Mouse (Mus musculus): ENCODE measurements around the gene Ccdc149. TPM values are rescaled to one million over a fixed set of nuclear protein-coding genes. Genes with fewer than 3 reads are reported as not detected.

Gene Ccdc149
- polyA plus RNA-seq, 1 experiment from 2014 or later = 3.4 TPM

DNA sequence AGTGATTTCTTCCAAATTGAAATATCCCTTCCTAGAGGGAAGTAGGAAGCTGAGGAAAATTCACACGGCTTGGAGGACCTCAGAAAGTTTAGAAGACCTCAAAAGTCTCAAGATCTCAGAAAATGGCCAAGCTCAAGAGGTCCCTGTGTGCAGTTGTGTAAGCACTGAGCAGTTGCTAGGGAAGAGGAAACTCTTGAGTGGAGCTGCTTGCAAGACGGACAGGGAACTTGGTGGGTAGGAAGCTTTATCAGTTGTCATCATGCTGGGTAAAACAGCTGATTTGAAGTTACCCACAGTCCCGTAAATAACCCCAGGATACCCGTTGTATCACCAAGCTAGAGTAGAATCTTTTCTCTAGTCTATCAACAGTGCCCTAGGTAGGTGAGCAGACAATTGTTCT is 12.0 kb downstream of the Ccdc149 start:
- H3K4me1 ChIP-seq (ENCODE audit: insufficient read depth, low read depth, low read length) = no peaks in the 10 kb centered on the region
- H3K27ac ChIP-seq (ENCODE audit: low read length) = no peak overlapping the region
- H3K36me3 ChIP-seq (ENCODE audit: insufficient read depth, low read length) = no peaks in the 10 kb centered on the region
- H3K4me2 ChIP-seq (replicated peaks; ENCODE audit: low read depth, low read length) = no peak overlapping the region
- no peak for ATAC-seq
- H3K9ac ChIP-seq (replicated peaks; ENCODE audit: low read depth) = no peak overlapping the region
- H3K27me3 ChIP-seq (replicated peaks; ENCODE audit: insufficient read depth, low read length) = no peaks in the 10 kb centered on the region
- H3K4me3 ChIP-seq (ENCODE audit: low read depth, low read length) = no peak overlapping the region
- no peaks in the 10 kb centered on the region for H3K9me3 ChIP-seq (ENCODE audit: low read length)
- 73% methylated on average over 4 of the region's 4 CpGs for WGBS
- TF ChIP-seq CTCF (IDR thresholded peaks at IDR 0.05) (no peak), EP300 (IDR thresholded peaks at IDR 0.05) (no peak)
- no peak for DNase-seq (ENCODE audit: low spot score)

DNA sequence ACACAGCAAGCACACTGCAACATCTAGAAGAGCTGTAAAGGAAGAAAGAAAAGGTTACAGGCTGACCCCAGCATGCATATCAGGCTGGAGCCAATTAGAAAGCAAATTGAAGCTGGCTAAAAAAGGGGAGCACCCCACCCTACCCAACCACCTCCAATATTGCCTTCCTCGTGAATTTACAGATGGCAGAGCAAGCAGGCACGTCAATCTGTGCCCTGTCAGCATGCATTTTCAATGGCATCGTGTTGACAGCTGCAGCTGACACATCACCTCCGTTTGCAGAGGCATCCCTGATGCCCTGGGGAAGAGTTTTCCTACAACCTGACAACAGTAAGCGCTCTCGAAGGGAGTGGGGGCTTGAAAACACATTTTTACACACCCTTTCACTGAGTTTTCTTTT is 14.2 kb downstream of the Ccdc149 start:
- ATAC-seq = no peak

DNA sequence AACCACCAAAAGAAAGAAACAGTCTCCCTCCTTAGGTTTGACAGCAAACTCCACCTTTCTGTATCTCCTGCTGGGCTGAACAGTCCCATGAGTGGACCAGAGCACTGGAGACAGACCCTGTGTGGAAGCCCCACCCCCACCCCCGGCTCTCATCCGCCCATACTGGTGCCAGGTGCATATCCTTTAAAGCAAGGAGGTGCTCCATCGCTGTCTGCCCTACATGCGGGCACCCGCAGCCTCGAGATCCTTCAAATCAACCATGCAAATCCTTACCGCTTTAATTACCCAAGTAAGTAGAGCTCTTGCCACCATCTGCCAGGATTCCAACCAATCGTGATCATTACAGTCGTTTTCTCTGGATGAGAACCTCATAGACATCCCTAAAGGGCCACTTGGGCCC is 20.5 kb downstream of the Ccdc149 start:
- Histone ChIP-seq H3K4me1 (ENCODE audit: insufficient read depth, low read depth, low read length) (no peaks in the 10 kb centered on the region), H3K9ac (replicated peaks; ENCODE audit: low read depth) (no peak overlapping the region), H3K4me3 (ENCODE audit: low read depth, low read length) (no peak overlapping the region), H3K36me3 (ENCODE audit: insufficient read depth, low read length) (no peaks in the 10 kb centered on the region), H3K4me2 (replicated peaks; ENCODE audit: low read depth, low read length) (no peak overlapping the region), H3K27me3 (replicated peaks; ENCODE audit: insufficient read depth, low read length) (no peaks in the 10 kb centered on the region), H3K9me3 (ENCODE audit: low read length) (no peaks in the 10 kb centered on the region), H3K27ac (ENCODE audit: low read length) (no peak overlapping the region)
- no peak for DNase-seq (ENCODE audit: low spot score)
- ATAC-seq = no peak
- TF ChIP-seq EP300 (IDR thresholded peaks at IDR 0.05) (no peak), CTCF (IDR thresholded peaks at IDR 0.05) (no peak)
- WGBS = 83% methylated on average over 9 of the region's 9 CpGs

More for the DNA sequence above, 14.2 kb downstream of the Ccdc149 start:
- TF ChIP-seq EP300 (IDR thresholded peaks at IDR 0.05) (no peak), CTCF (IDR thresholded peaks at IDR 0.05) (no peak)
- Histone ChIP-seq H3K36me3 (ENCODE audit: insufficient read depth, low read length) (no peaks in the 10 kb centered on the region), H3K4me1 (ENCODE audit: insufficient read depth, low read depth, low read length) (no peaks in the 10 kb centered on the region), H3K9me3 (ENCODE audit: low read length) (no peaks in the 10 kb centered on the region), H3K4me2 (replicated peaks; ENCODE audit: low read depth, low read length) (no peak overlapping the region), H3K27ac (ENCODE audit: low read length) (no peak overlapping the region), H3K9ac (replicated peaks; ENCODE audit: low read depth) (no peak overlapping the region), H3K4me3 (ENCODE audit: low read depth, low read length) (no peak overlapping the region), H3K27me3 (replicated peaks; ENCODE audit: insufficient read depth, low read length) (no peaks in the 10 kb centered on the region)
- DNase-seq (ENCODE audit: low spot score) = no peak
- 57% methylated on average over 6 of the region's 6 CpGs for WGBS

DNA sequence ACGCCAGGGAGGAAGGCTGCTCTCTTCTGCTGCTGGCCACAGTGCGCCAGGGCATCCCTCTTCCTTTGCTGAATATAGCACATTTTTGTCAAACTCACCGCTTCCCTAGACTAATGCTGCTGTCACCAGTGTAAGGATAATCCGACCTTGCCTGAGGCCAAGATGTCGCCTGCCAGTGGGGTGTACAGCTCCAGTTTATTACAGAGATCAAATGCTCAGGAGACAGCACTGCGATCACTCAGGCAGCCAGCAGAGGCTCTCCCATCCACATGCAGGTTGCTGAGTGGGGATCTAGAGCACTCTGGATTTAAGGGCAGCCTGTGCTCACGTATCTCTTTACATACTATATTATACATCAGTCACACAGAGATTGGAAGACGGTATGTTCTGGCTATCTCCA is 22.1 kb downstream of the Ccdc149 start:
- 71% methylated on average over 8 of the region's 8 CpGs for WGBS
- Histone ChIP-seq H3K9ac (replicated peaks; ENCODE audit: low read depth) (no peak overlapping the region), H3K27ac (ENCODE audit: low read length) (no peak overlapping the region), H3K27me3 (replicated peaks; ENCODE audit: insufficient read depth, low read length) (no peaks in the 10 kb centered on the region), H3K4me2 (replicated peaks; ENCODE audit: low read depth, low read length) (no peak overlapping the region), H3K36me3 (ENCODE audit: insufficient read depth, low read length) (no peaks in the 10 kb centered on the region), H3K4me1 (ENCODE audit: insufficient read depth, low read depth, low read length) (no peaks in the 10 kb centered on the region), H3K9me3 (ENCODE audit: low read length) (no peaks in the 10 kb centered on the region), H3K4me3 (ENCODE audit: low read depth, low read length) (no peak overlapping the region)
- DNase-seq (ENCODE audit: low spot score) = no peak
- TF ChIP-seq EP300 (IDR thresholded peaks at IDR 0.05) (no peak), CTCF (IDR thresholded peaks at IDR 0.05) (no peak)
- no peak for ATAC-seq

DNA sequence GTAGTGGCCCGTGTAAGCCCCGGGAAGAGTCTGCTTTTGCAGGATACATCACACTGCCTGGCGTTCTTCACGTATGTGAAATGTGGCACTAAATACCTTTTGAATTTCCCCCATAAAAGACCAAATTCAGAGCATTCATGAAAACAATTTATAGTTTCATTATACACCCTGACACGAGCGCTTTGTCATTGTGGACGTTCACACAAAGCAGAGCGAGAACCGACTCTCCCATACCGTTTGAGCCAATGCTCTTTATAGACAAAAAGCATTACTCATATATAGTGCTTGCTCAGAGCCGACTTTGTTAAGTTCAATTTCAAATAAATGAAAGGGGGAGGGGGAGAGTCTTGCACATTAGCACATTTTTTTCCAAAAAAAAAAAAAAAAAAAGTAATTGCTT is 31.0 kb downstream of the Ccdc149 start:
- Histone ChIP-seq H3K36me3 (ENCODE audit: insufficient read depth, low read length) (no peaks in the 10 kb centered on the region), H3K27me3 (replicated peaks; ENCODE audit: insufficient read depth, low read length) (no peaks in the 10 kb centered on the region), H3K4me1 (ENCODE audit: insufficient read depth, low read depth, low read length) (no peaks in the 10 kb centered on the region), H3K9me3 (ENCODE audit: low read length) (no peaks in the 10 kb centered on the region), H3K9ac (replicated peaks; ENCODE audit: low read depth) (no peak overlapping the region), H3K4me2 (replicated peaks; ENCODE audit: low read depth, low read length) (no peak overlapping the region), H3K27ac (ENCODE audit: low read length) (no peak overlapping the region), H3K4me3 (ENCODE audit: low read depth, low read length) (no peak overlapping the region)
- WGBS = 81% methylated on average over 11 of the region's 11 CpGs
- TF ChIP-seq EP300 (IDR thresholded peaks at IDR 0.05) (no peak), CTCF (IDR thresholded peaks at IDR 0.05) (no peak)
- DNase-seq (ENCODE audit: low spot score) = no peak
- ATAC-seq = no peak

DNA sequence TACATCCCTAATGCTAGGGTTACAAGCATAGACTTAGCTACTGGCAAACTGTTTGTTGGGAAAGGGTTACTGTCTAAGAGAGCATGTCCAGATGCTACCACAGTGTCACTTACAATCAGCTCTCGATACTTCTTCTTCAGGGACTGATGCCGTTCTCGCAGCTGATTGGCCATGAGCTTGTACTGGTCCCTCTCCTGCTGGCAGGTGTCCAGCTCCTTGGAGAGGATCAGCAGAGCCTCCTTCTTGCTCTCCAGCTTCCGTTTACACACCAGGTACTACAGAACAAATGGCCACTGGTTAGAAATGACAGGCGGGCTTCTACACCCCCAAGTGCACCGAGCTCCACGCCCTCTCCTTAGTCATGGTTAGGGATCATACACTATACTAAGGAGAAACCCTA is 32.4 kb downstream of the Ccdc149 start:
- ATAC-seq (no peak; the same call in 1 of the 2 replicates), DNase-seq (ENCODE audit: low spot score) (no peak)
- H3K27me3 ChIP-seq (replicated peaks; ENCODE audit: insufficient read depth, low read length) = no peaks in the 10 kb centered on the region
- TF ChIP-seq EP300 (IDR thresholded peaks at IDR 0.05) (no peak), CTCF (IDR thresholded peaks at IDR 0.05) (no peak)
- H3K4me2 ChIP-seq (replicated peaks; ENCODE audit: low read depth, low read length) = no peak overlapping the region
- no peak overlapping the region for H3K4me3 ChIP-seq (ENCODE audit: low read depth, low read length)
- H3K9ac ChIP-seq (replicated peaks; ENCODE audit: low read depth) = no peak overlapping the region
- 59% methylated on average over 7 of the region's 7 CpGs for WGBS
- no peaks in the 10 kb centered on the region for H3K36me3 ChIP-seq (ENCODE audit: insufficient read depth, low read length)
- no peak overlapping the region for H3K27ac ChIP-seq (ENCODE audit: low read length)
- H3K4me1 ChIP-seq (ENCODE audit: insufficient read depth, low read depth, low read length) = no peaks in the 10 kb centered on the region
- H3K9me3 ChIP-seq (ENCODE audit: low read length) = no peaks in the 10 kb centered on the region

DNA sequence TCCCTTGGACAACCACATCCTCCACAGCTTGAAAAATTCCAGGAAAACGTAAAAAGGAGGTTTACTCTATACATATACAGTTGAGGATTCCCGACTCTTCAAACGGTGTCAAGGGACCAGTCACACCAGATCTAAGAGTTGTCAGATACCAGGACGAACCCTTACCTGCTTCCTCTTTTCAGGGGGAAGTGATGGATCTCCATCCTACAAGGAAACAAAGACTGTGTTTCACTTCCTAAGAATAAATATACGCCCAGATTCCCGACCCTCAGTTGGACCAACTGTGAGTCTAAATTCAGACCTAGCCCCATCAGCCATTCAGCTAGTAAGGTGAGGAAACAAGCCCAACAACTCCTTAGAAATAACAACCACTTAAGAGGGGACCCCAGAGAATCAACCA is 35.8 kb downstream of the Ccdc149 start:
- 66% methylated on average over 6 of the region's 6 CpGs for WGBS
- Histone ChIP-seq H3K4me1 (ENCODE audit: insufficient read depth, low read depth, low read length) (no peaks in the 10 kb centered on the region), H3K4me2 (replicated peaks; ENCODE audit: low read depth, low read length) (no peak overlapping the region), H3K36me3 (ENCODE audit: insufficient read depth, low read length) (no peaks in the 10 kb centered on the region), H3K9ac (replicated peaks; ENCODE audit: low read depth) (no peak overlapping the region), H3K9me3 (ENCODE audit: low read length) (no peaks in the 10 kb centered on the region), H3K4me3 (ENCODE audit: low read depth, low read length) (no peak overlapping the region), H3K27ac (ENCODE audit: low read length) (no peak overlapping the region), H3K27me3 (replicated peaks; ENCODE audit: insufficient read depth, low read length) (no peaks in the 10 kb centered on the region)
- ATAC-seq = no peak
- TF ChIP-seq EP300 (IDR thresholded peaks at IDR 0.05) (no peak), CTCF (IDR thresholded peaks at IDR 0.05) (no peak)
- DNase-seq (ENCODE audit: low spot score) = no peak
